Comparison of ENCODE assay signal across 11 mouse cellular contexts in genomic region chr14:73475506-73475905, GRCm38 (mm10). TPM values are rescaled to one million over a fixed set of nuclear protein-coding genes. Genes with fewer than 3 reads are reported as not detected.
DNase-seq lines count a peak whose midpoint lies in the region; ATAC-seq lines count a peak whose summit lies in the region.
"Had no signal": no experiment of that assay in that cellular context is flagged by ENCODE, and none has a peak within 500 bp of the region (broad histone marks: within the 10 kb centered on the region; RNA-seq: fewer than 3 reads in every experiment).

No protein-coding gene starts in this region.

- no peak overlapping the region for H3K4me3 ChIP-seq in heart, embryonic 12.5 days
- no peak overlapping the region for H3K4me3 ChIP-seq in embryonic facial prominence, embryonic 13.5 days
- H3K4me3 ChIP-seq: heart, embryonic 15.5 days; lung, embryonic 15.5 days had no signal

- H3K4me1 ChIP-seq in heart, embryonic 12.5 days (replicated peaks) = peaks cover 39% of the 10 kb centered on the region
- H3K4me1 ChIP-seq in embryonic facial prominence, embryonic 13.5 days = peaks cover 37% of the 10 kb centered on the region

- H3K9me3 ChIP-seq in heart, embryonic 12.5 days (replicated peaks) = no peaks in the 10 kb centered on the region; the same call in 1 of the 2 replicates
- no peaks in the 10 kb centered on the region for H3K9me3 ChIP-seq in embryonic facial prominence, embryonic 13.5 days
- H3K9me3 ChIP-seq: heart, embryonic 15.5 days; lung, embryonic 15.5 days had no signal

- no peak overlapping the region for H3K4me2 ChIP-seq in heart, embryonic 12.5 days
- no peak overlapping the region for H3K4me2 ChIP-seq in embryonic facial prominence, embryonic 13.5 days
- H3K4me2 ChIP-seq: heart, embryonic 15.5 days; lung, embryonic 15.5 days had no signal

- H3K27ac ChIP-seq in heart, embryonic 12.5 days (ENCODE audit: poor library complexity, severe bottlenecking) = no peak overlapping the region
- H3K27ac ChIP-seq in embryonic facial prominence, embryonic 13.5 days = 0 out of 2 replicates have a peak overlapping the region, but pooled peaks have one; percentile 58
- H3K27ac ChIP-seq: lung, embryonic 15.5 days had no signal

- no peaks in the 10 kb centered on the region for H3K36me3 ChIP-seq in heart, embryonic 12.5 days
- no peaks in the 10 kb centered on the region for H3K36me3 ChIP-seq in embryonic facial prominence, embryonic 13.5 days
- H3K36me3 ChIP-seq: heart, embryonic 15.5 days; lung, embryonic 15.5 days had no signal

- no peak for ATAC-seq in heart, embryonic 12.5 days (ENCODE audit: insufficient number of reproducible peaks, low FRiP score)
- no peak for ATAC-seq in embryonic facial prominence, embryonic 13.5 days (ENCODE audit: insufficient number of reproducible peaks, insufficient read depth, low FRiP score, low TSS enrichment, low read depth)

- H3K27me3 ChIP-seq in heart, embryonic 12.5 days (replicated peaks) = no peaks in the 10 kb centered on the region
- no peaks in the 10 kb centered on the region for H3K27me3 ChIP-seq in embryonic facial prominence, embryonic 13.5 days
- H3K27me3 ChIP-seq: heart, embryonic 15.5 days; lung, embryonic 15.5 days had no signal

- peak; percentile 23 to 62 for DNase-seq in adrenal gland, adult (ENCODE audit: inconsistent age in 2 of 2, low spot score in 1 of 2)
- no peak for DNase-seq in adrenal gland, adult 8-10 months
- DNase-seq in heart, adult 8-10 months (ENCODE audit: low spot score) = peak; percentile 88
- DNase-seq in kidney, postnatal 10 days = peak; percentile 53
- no peak for DNase-seq in frontal cortex, postnatal 36 days (ENCODE audit: low spot score in 2 of 2)
- DNase-seq in right cerebral cortex, adult 2 months (ENCODE audit: low spot score in 2 of 2) = no peak
- DNase-seq: left cerebral cortex, postnatal 4 days had no signal

- H3K9ac ChIP-seq in heart, embryonic 12.5 days = no peak overlapping the region
- no peak overlapping the region for H3K9ac ChIP-seq in embryonic facial prominence, embryonic 13.5 days
- H3K9ac ChIP-seq: heart, embryonic 15.5 days; lung, embryonic 15.5 days had no signal

- WGBS in heart, embryonic 12.5 days = 62% methylated on average over 7 of the region's 7 CpGs
- 71% methylated on average over 7 of the region's 7 CpGs for WGBS in embryonic facial prominence, embryonic 13.5 days

RNA-seq across cellular contexts. Expression of gene Med4, which starts 34.3 kb away (rescaled TPM):
- total RNA-seq in adrenal gland, adult 8-10 months (2022) = 10 to 100 TPM; 23.1 to 29.5 (median 26.1) TPM
- total RNA-seq in heart, adult 8-10 months (2022) = 10 to 100 TPM; 19.8 to 23.7 (median 21.3) TPM
- polyA plus RNA-seq in heart, embryonic 12.5 days (2016; fragmentation: Nextera tagmentation; extraction: Ambion mirVana) = 52.8 and 54.2 TPM in 2 replicates
- 99.4 and 103 TPM in 2 replicates for polyA plus RNA-seq in embryonic facial prominence, embryonic 13.5 days (2015; fragmentation: Nextera tagmentation; extraction: Ambion mirVana)

RNA-seq across cellular contexts. Expression of gene Sucla2, which starts 49.6 kb away (rescaled TPM):
- 100 to 1,000 TPM; 218 to 281 (median 245) TPM for total RNA-seq in adrenal gland, adult 8-10 months (2022)
- total RNA-seq in heart, adult 8-10 months (2022) = 100 to 1,000 TPM; 674 to 810 (median 734) TPM
- 200 and 204 TPM in 2 replicates for polyA plus RNA-seq in heart, embryonic 12.5 days (2016; fragmentation: Nextera tagmentation; extraction: Ambion mirVana)
- polyA plus RNA-seq in embryonic facial prominence, embryonic 13.5 days (2015; fragmentation: Nextera tagmentation; extraction: Ambion mirVana) = 99.0 and 101 TPM in 2 replicates

Comparison
In these comparisons a context has a peak if more than half of its experiments do, and no peak if none do; other contexts are left out.
1. DNase-seq: peak in adrenal gland, adult (2 of 2), heart, adult 8-10 months (single experiment) and kidney, postnatal 10 days (single experiment); none in adrenal gland, adult 8-10 months (single experiment), frontal cortex, postnatal 36 days (0 of 2) and right cerebral cortex, adult 2 months (0 of 2).